Mouse (Mus musculus): ENCODE measurements around the gene Ess2.

Gene Ess2

DNA sequence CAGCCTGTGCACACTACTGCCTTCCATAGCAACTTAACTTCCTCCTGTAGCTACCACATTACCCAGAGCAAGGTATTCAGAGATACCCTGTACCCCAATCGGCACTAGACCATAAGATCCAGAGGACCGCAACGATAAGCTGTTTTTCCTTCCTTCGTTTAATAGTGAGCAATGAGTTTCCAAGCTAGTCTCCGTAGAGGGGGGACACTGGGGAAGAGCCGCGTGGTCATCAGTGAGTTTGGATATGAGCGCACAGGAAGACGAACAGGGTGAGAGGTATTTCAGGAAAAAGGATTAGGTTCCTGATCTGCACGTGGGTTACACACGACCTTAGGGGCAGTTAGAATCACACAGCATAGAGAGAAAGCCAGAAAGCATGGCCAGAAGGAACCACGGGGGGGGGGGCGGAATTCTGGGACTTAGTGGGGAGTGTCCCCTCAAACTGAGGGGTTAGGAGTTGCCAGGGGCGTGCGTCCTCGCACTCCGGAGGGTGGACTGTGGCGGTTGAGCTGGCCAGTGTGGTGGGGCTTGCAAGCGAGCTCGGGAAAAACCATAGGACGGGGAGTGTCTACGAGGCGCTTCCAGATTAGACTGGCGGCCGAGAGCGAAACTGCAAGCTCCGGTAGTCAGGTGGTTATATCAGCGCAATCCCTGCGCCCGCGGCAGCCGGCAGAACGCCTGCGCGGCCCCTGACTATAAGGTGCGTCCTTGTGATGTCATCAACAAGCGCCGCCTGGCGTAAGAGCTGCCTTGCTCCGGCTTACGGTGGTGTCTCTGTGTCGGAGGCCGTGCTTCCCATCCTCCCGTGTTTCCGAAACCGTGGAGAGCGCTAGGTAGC lies 10.4 kb upstream of the Ess2 start:
- peak; percentile 99 for DNase-seq (ENCODE audit: low spot score)

DNA sequence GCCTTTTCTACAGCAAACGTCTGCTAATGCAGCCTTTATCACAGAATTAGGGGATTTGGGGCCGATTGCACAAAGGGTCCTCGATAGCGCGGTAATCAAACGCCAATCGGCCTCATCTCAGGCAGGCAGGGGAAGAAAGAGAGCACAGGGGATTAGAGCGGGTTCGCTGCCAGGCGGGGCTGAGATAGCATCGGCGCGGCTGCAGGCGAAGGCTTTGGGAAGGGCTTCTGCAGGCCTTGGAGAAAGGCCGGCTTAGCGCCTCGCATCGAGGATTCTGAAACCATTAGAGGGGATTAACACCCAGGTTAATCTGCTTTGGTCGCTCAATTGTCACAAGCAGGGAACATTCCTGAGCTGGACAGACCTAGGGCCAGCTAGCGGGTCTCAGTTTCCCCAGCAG lies 9.4 kb upstream of the Ess2 start:
- peak; percentile 56 for DNase-seq (ENCODE audit: low spot score)

GRCm38 (mm10) chr16:17914307-17915249 lies 3.4 kb upstream of the Ess2 start, which contains the start of gene Gsc2:
Gsc2 (minus strand) TSS chr16:17915059.
- peak; percentile 44 for DNase-seq (ENCODE audit: low spot score)

DNA sequence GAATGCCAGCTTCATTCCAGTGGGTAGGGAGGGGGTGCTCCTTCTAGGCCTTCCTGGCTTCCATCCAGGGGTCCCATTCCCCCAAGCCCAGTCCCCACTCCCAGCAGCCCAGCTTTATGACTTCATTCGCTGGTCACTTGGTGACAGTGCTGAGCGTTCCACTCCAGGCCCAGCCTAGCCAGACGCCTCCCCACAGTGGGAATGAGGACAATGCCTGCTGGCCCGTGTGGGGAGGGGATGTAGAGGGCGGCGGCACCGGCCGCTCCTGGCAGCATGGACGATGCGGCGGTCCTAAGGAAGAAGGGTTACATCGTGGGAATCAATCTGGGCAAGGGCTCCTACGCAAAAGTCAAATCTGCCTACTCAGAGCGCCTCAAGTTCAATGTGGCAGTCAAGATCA lies 12.7 kb downstream of the Ess2 start, which contains the start of the genes Dgcr2 and Tssk2:
Dgcr2 (minus strand) TSS at position 101 of the 400 bp plus-strand sequence.
Tssk2 (plus strand) TSS at position 176 of the 400 bp plus-strand sequence.
- DNase-seq (ENCODE audit: low spot score), result no peak

GRCm38 (mm10) chr16:17896091-17896490 lies 15.1 kb downstream of the Ess2 start:
- no peak for DNase-seq (ENCODE audit: low spot score)

DNA sequence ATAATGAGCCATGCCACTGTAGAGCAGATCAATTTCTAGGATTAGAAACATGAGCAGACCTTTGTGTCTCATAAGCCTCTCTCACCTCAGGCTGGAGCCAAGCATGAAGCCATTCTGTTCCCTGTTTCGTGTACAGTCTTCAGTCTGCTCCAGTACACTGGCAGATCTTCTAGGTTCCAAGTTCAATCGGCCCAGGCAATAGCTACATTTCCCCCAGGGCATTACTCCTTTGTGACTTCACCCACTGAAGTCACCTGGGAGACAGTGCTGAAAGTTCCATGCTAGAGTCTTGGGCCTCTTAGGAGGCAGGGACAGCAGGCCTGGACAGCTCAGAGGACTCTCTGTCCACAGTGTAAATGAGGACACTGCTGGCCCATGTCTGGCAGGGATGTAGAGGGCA lies 17.2 kb downstream of the Ess2 start, which contains the start of gene Tssk1:
Tssk1 (plus strand) TSS at position 301 of the 400 bp plus-strand sequence.
- DNase-seq (ENCODE audit: low spot score), result no peak

DNA sequence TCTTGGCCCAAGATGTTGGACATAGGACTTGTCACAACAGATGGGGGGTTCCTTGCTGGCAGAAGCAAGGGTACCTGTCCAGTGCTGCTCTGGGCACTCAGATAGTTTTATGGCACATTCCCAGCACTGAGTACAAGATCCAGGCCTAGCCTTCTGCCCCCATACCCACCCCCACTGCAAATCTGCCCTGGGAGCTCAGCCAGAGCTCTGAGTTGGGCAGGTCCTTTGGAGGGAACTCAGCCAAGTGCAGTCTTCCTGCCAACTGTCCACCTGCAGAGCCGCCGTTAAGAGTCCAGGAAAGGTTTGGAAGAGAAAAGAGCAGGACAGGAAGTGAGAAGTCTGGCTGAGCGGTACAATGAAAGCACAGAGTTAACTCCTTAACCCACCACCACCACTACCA lies 18.5 kb downstream of the Ess2 start:
- DNase-seq (ENCODE audit: low spot score), result no peak

- DNase-seq (ENCODE audit: low spot score), result peak; percentile 99
These were observed 19.6 kb downstream of the Ess2 start, which contains the start of gene Gm20518 for GRCm38 (mm10) chr16:17891567-17891959. Gm20518 (minus strand) TSS chr16:17891671.

- DNase-seq (ENCODE audit: low spot score), result peak; percentile 54
These were observed 20.1 kb downstream of the Ess2 start for GRCm38 (mm10) chr16:17890917-17891566.

DNA sequence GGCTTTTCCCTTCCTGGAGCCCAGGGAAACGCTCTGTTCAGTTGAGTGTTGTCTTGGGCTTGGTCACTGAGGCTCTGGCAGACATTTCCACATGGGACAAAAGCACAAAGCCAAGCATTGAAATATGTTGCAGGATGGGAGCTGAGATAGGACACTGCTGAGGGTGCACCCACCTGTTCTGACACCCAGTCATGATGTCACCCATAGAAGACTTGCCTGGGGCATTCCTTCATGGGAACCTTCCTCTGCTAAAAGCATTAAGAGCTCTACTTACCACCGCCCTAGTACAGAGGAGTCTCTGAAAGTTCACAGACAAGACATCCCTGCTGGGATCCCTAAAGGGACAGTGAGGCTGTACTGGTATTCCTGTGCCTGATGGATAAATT lies 20.8 kb downstream of the Ess2 start:
- DNase-seq (ENCODE audit: low spot score), result no peak

DNA sequence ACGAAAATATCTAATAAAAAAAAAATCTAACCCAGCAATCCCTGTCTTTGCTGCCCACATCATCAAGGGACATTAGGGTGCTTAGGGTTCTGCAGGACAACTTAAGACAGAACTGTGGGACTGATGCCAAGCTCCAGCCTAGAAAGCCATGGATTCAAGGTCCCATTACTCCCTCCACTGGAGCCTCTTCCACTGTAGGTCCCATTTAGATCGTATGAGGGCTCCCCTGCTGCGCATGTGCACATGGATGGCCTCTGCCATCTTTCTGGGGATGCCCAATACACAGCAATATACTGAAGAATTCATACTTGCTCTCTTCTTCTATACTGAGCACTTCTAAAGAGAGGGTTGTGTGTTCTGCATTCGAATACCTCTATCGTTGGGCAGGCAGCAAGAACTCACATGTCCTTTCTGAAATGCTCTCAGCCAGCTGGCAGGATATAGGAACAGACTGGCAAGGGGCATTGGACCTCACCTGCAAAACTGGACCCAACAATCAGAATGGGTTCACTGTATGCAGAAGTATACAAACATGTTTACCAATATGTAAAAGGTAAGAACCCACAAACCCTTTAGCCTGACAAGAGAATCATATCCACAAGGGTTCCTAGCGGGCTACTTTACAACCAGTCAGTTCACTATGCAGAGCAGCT lies 21.3 kb downstream of the Ess2 start:
- no peak for DNase-seq (ENCODE audit: low spot score)

DNA sequence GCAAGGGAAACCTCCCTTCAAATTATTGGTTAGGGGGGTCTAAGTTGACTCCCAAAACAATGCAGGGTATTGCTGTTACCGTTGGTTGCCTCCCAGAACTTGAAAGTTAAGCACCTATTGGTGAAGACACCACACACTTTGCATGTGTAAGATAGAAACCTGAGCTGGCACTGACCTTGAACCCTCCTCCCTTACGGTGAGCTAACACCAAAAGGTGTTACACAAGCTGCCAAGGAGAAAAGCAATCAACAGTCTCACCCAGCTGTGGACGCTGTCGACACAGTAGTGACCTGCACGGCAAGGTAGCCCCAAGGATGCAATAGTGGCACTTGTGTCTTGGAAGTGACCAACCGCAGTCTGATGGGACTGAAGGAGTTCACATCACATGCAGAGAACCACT lies 27.0 kb downstream of the Ess2 start:
- no peak for DNase-seq (ENCODE audit: low spot score)

DNA sequence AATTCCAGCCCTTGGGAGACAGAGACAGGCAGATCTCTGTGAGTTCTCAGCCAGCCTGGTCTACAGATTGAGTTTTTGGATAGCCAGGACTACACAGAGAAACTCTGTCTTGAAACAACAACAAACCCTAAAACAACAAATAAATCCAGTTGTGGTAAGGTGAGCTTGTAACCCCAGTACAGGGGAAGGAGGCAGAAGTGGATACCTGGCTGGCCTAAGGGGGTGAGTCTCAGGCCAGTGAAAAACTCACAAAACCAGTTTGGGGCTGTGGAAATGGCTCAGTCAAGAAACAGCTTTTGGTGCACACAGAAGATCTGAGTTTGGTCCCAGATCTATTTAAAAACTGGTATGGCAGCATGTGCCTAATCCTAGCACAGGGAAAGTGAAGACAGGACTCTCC lies 29.0 kb downstream of the Ess2 start:
- DNase-seq (ENCODE audit: low spot score), result no peak

- DNase-seq (ENCODE audit: low spot score), result no peak
These were observed 31.6 kb downstream of the Ess2 start for GRCm38 (mm10) chr16:17879571-17879970.

- no peak for DNase-seq (ENCODE audit: low spot score)
These were observed 35.1 kb downstream of the Ess2 start for GRCm38 (mm10) chr16:17876096-17876495.

DNA sequence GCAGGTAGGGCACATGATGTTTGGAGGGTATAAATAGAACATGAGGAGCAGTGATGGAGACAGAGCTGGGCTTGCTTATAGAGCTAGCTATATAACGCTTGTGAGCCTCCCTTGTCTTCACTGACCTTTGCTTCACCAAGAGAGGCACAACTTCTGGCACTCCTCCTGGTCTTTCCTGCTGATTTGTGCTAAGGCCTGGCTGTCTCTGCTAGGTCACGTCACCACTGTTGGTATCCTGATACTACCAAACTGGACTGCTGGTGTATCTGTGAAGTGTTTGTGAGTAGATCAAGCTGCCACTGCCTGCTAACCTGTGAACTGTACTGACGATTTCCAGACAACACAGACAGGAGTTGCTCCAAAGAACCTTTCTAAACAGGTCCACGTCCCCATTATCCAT lies 36.0 kb downstream of the Ess2 start:
- DNase-seq (ENCODE audit: low spot score), result no peak

GRCm38 (mm10) chr16:17872995-17873394 lies 38.2 kb downstream of the Ess2 start:
- DNase-seq (ENCODE audit: low spot score), result no peak

- DNase-seq (ENCODE audit: low spot score), result no peak
These were observed 39.9 kb downstream of the Ess2 start for GRCm38 (mm10) chr16:17871248-17871647.

GRCm38 (mm10) chr16:17865770-17866169 lies 45.4 kb downstream of the Ess2 start:
- DNase-seq (ENCODE audit: low spot score), result no peak

DNA sequence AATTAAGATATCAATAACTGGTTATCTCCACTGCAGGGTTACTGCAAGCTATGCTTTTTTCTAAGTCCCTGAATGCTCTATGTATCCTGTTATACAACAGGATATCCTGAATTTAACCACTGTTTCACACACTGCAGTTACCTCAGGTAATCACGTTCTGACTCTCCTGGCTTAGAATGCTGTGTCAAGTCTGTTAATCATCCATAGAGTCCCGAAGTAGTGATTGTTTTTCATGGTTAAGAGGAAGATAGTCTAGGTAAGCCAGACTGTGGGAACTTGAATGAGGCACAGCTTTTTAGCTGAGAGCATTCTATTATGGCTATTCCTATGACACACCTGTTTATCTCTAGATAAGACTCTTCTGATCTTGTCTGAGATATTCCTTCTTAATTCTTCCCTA lies 45.9 kb downstream of the Ess2 start:
- no peak for DNase-seq (ENCODE audit: low spot score)

- DNase-seq (ENCODE audit: low spot score), result no peak
These were observed 52.6 kb downstream of the Ess2 start for GRCm38 (mm10) chr16:17858592-17858991.

DNA sequence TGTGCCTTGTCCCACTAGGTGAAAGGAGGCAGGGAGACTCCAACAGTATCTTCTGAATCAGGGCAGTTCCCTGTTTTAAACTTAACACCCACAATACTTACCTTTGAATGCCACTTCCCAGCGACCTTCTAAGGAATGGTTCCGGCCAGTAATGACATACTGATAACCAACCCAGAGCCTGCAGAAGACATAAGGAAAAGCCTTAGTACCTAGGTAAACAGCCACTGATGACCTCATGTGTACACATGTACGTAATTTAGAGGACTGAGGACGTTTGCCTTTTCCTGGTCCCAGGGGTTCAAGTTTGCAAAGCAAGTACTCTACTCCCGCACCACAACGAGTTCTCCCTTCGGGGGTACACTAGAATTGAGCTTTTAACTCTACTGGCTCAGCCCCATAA lies 54.0 kb downstream of the Ess2 start:
- no peak for DNase-seq (ENCODE audit: low spot score)
